Mouse (Mus musculus): ENCODE data around the gene Jag1.

- TF ChIP-seq CTCF (IDR thresholded peaks at IDR 0.05; ENCODE audit: low read depth) (no peak), EP300 (IDR thresholded peaks at IDR 0.05; ENCODE audit: low read depth) (no peak)
These were observed 67.1 kb downstream of the Jag1 start for GRCm38 (mm10) chr2:137049367-137049766.

Data from heart, postnatal 0 days (tissue).